Mouse (Mus musculus) stomach, embryonic 15.5 days (tissue): Measurements from ENCODE around the gene 1700037H04Rik. TPM values are rescaled to one million over a fixed set of nuclear protein-coding genes. Genes with fewer than 3 reads are reported as not detected.
A peak's percentile ranks its signal among the peaks of the same experiment; 100 is the strongest.

Experiments
- ATAC-seq: fragments of 200-750 bp; cut with Nextera tagmentation; 2 replicates; pipeline ENCODE4 v1.8.0; 2017; ENCODE audit warnings: low read depth, moderate number of reproducible peaks, moderate TSS enrichment; ENCODE audit not compliant: insufficient read depth, low FRiP score
- H3K27ac ChIP-seq: fragments of 300-500 bp; sonication (generic); 2 replicates; pipeline ENCODE4 v1.5.1; 2015; ENCODE audit warnings: mild to moderate bottlenecking, inconsistent platforms
- H3K27me3 ChIP-seq: fragments of 300-500 bp; sonication (generic); replicated peaks from 2 replicates; pipeline ENCODE4 v1.6.1; 2015; ENCODE audit warnings: inconsistent platforms
- H3K36me3 ChIP-seq: fragments of 300-500 bp; sonication (generic); 2 replicates; pipeline ENCODE4 v1.6.1; 2015; ENCODE audit warnings: inconsistent platforms
- H3K4me1 ChIP-seq: fragments of 300-500 bp; sonication (generic); 2 replicates; pipeline ENCODE4 v1.6.1; 2015; ENCODE audit warnings: inconsistent platforms
- H3K4me2 ChIP-seq: fragments of 300-500 bp; sonication (generic); 2 replicates; pipeline ENCODE4 v1.6.1; 2015; ENCODE audit warnings: mild to moderate bottlenecking, inconsistent platforms
- H3K4me3 ChIP-seq: fragments of 300-500 bp; sonication (generic); replicated peaks from 2 replicates; pipeline ENCODE4 v1.5.1; 2015; ENCODE audit warnings: inconsistent platforms
- H3K9ac ChIP-seq: fragments of 300-500 bp; sonication (generic); 2 replicates; pipeline ENCODE4 v1.6.1; 2015; ENCODE audit warnings: inconsistent platforms
- H3K9me3 ChIP-seq: fragments of 300-500 bp; sonication (generic); 2 replicates; pipeline ENCODE4 v1.6.1; 2016; ENCODE audit warnings: inconsistent platforms
- WGBS: fragments of 180-500 bp; shearing (Covaris S2); methylation state at CpG from one replicate; pipeline ENCODE4 v1.1.7; 2015; 5-methylcytosine and 5-hydroxymethylcytosine counted together
- polyA plus RNA-seq: library from polyadenylated mRNA; unstranded; fragments of >200 nt; fragmentation: Nextera tagmentation; extraction: Ambion mirVana; gene quantifications from 2 replicates; pipeline ENCODE4 v1.2.1, GENCODE M21; 2015

1700037H04Rik gene
- polyA plus RNA-seq, 1 experiment from 2014 or later = 75.0 TPM

- ATAC-seq = no peak
- Histone ChIP-seq H3K27me3 (no peaks in the 10 kb centered on the region), H3K4me1 (peaks cover 11% of the 10 kb centered on the region; the same call in 1 of the 2 replicates), H3K27ac (no peak overlapping the region), H3K4me2 (no peak overlapping the region), H3K9me3 (no peaks in the 10 kb centered on the region), H3K9ac (no peak overlapping the region), H3K36me3 (peaks cover 3% of the 10 kb centered on the region; the same call in 1 of the 2 replicates), H3K4me3 (no peak overlapping the region)
- WGBS = 86% methylated on average over 10 of the region's 10 CpGs
Measured at GRCm38 (mm10) chr2:131132111-131132888, 27.6 kb downstream of the 1700037H04Rik start.

GRCm38 (mm10) chr2:131130849-131131248 is 29.0 kb downstream of the 1700037H04Rik start:
- Histone ChIP-seq H3K9ac (no peak overlapping the region), H3K4me2 (no peak overlapping the region), H3K27ac (no peak overlapping the region), H3K4me3 (no peak overlapping the region), H3K9me3 (no peaks in the 10 kb centered on the region), H3K27me3 (no peaks in the 10 kb centered on the region), H3K4me1 (peaks cover 22% of the 10 kb centered on the region), H3K36me3 (peaks cover 3% of the 10 kb centered on the region; the same call in 1 of the 2 replicates)
- no peak for ATAC-seq
- WGBS = 74% methylated on average over 2 of the region's 2 CpGs

- 51% methylated on average over 5 of the region's 5 CpGs for WGBS
- peak; percentile 38; the same call in 1 of the 2 replicates for ATAC-seq
- Histone ChIP-seq H3K36me3 (0 out of 2 replicates have a peak, but pooled peaks cover 3% of the 10 kb centered on the region), H3K4me1 (peaks cover 22% of the 10 kb centered on the region), H3K4me3 (no peak overlapping the region), H3K4me2 (peak overlapping the region; percentile 75), H3K27ac (no peak overlapping the region), H3K9ac (no peak overlapping the region), H3K27me3 (no peaks in the 10 kb centered on the region), H3K9me3 (no peaks in the 10 kb centered on the region)
Measured at GRCm38 (mm10) chr2:131129836-131130235, 30.0 kb downstream of the 1700037H04Rik start.

- H3K27me3 ChIP-seq = no peaks in the 10 kb centered on the region
- H3K27ac ChIP-seq = no peak overlapping the region
- 79% methylated on average over 3 of the region's 3 CpGs for WGBS
- peak overlapping the region; percentile 75 for H3K4me2 ChIP-seq
- H3K36me3 ChIP-seq = no peaks in the 10 kb centered on the region
- peak overlapping the region; percentile 65 for H3K4me3 ChIP-seq
- no peaks in the 10 kb centered on the region for H3K9me3 ChIP-seq
- no peak for ATAC-seq
- peaks cover 26% of the 10 kb centered on the region for H3K4me1 ChIP-seq
- no peak overlapping the region for H3K9ac ChIP-seq
Measured at GRCm38 (mm10) chr2:131128636-131129157, 31.2 kb downstream of the 1700037H04Rik start.

- Histone ChIP-seq H3K4me2 (peak overlapping the region; percentile 75), H3K4me3 (peak overlapping the region; percentile 65), H3K9me3 (no peaks in the 10 kb centered on the region), H3K9ac (peak overlapping the region; percentile 60; the same call in 1 of the 2 replicates), H3K27ac (no peak overlapping the region), H3K36me3 (no peaks in the 10 kb centered on the region), H3K27me3 (no peaks in the 10 kb centered on the region), H3K4me1 (peaks cover 26% of the 10 kb centered on the region)
- 65% methylated on average over 5 of the region's 5 CpGs for WGBS
- ATAC-seq = no peak
Measured at GRCm38 (mm10) chr2:131128211-131128610, 31.7 kb downstream of the 1700037H04Rik start.

GRCm38 (mm10) chr2:131127161-131127730 is 32.6 kb downstream of the 1700037H04Rik start, which contains the start of gene Hspa12b:
TSS of gene Hspa12b (plus strand) at chr2:131127280.
- Histone ChIP-seq H3K4me2 (peak within 1 kb of the TSS; percentile 75), H3K36me3 (no peaks in the 10 kb centered on the region), H3K9me3 (no peaks in the 10 kb centered on the region), H3K27me3 (no peaks in the 10 kb centered on the region), H3K4me3 (peak within 1 kb of the TSS; percentile 65), H3K27ac (peak within 1 kb of the TSS; percentile 75), H3K4me1 (peaks cover 26% of the 10 kb centered on the region), H3K9ac (peak within 1 kb of the TSS; percentile 60)
- WGBS = 3% methylated on average over 28 of the region's 28 CpGs
- ATAC-seq = peak; percentile 89

GRCm38 (mm10) chr2:131125964-131126815 is 33.7 kb downstream of the 1700037H04Rik start:
- Histone ChIP-seq H3K4me2 (peak overlapping the region; percentile 75; the same call in 1 of the 2 replicates), H3K9me3 (no peaks in the 10 kb centered on the region), H3K27ac (peak overlapping the region; percentile 75; the same call in 1 of the 2 replicates), H3K36me3 (no peaks in the 10 kb centered on the region), H3K4me1 (peaks cover 26% of the 10 kb centered on the region), H3K27me3 (no peaks in the 10 kb centered on the region), H3K4me3 (peak overlapping the region; percentile 65; the same call in 1 of the 2 replicates), H3K9ac (no peak overlapping the region)
- no peak for ATAC-seq
- WGBS = 55% methylated on average over 9 of the region's 9 CpGs

GRCm38 (mm10) chr2:131125157-131125963 is 34.5 kb downstream of the 1700037H04Rik start:
- ATAC-seq = no peak

GRCm38 (mm10) chr2:131124166-131124565 is 35.7 kb downstream of the 1700037H04Rik start:
- H3K36me3 ChIP-seq = no peaks in the 10 kb centered on the region
- WGBS = 57% methylated on average over 3 of the region's 3 CpGs
- H3K27ac ChIP-seq = no peak overlapping the region; the same call in 1 of the 2 replicates
- no peak overlapping the region for H3K9ac ChIP-seq
- no peak overlapping the region for H3K4me3 ChIP-seq
- no peaks in the 10 kb centered on the region for H3K9me3 ChIP-seq
- H3K4me2 ChIP-seq = no peak overlapping the region
- H3K4me1 ChIP-seq = peaks cover 25% of the 10 kb centered on the region
- no peak for ATAC-seq
- no peaks in the 10 kb centered on the region for H3K27me3 ChIP-seq

More at GRCm38 (mm10) chr2:131125157-131125963, 34.5 kb downstream of the 1700037H04Rik start:
- no peak overlapping the region for H3K27ac ChIP-seq
- H3K9ac ChIP-seq = no peak overlapping the region
- no peak overlapping the region for H3K4me3 ChIP-seq
- no peak overlapping the region for H3K4me2 ChIP-seq
- no peaks in the 10 kb centered on the region for H3K9me3 ChIP-seq
- H3K27me3 ChIP-seq = no peaks in the 10 kb centered on the region
- 89% methylated on average over 9 of the region's 9 CpGs for WGBS
- no peaks in the 10 kb centered on the region for H3K36me3 ChIP-seq
- peaks cover 26% of the 10 kb centered on the region for H3K4me1 ChIP-seq

- Histone ChIP-seq H3K4me2 (no peak overlapping the region), H3K4me1 (no peaks in the 10 kb centered on the region; the same call in 1 of the 2 replicates), H3K4me3 (no peak overlapping the region), H3K9me3 (no peaks in the 10 kb centered on the region), H3K27me3 (no peaks in the 10 kb centered on the region), H3K27ac (no peak overlapping the region), H3K9ac (no peak overlapping the region), H3K36me3 (no peaks in the 10 kb centered on the region)
- ATAC-seq = peak; percentile 89
- 68% methylated on average over 2 of the region's 2 CpGs for WGBS
Measured at GRCm38 (mm10) chr2:131118968-131119574, 40.8 kb downstream of the 1700037H04Rik start.
